Mouse (Mus musculus): Measurements from ENCODE around the gene Dyrk4. TPM values are rescaled to one million over a fixed set of nuclear protein-coding genes. Genes with fewer than 3 reads are reported as not detected.

The Dyrk4 gene
- polyA plus RNA-seq, 1 experiment from 2014 or later, result not detected

- no peak for ATAC-seq (ENCODE audit: low FRiP score, low read depth)
- H3K9ac ChIP-seq, result no peak overlapping the region
- H3K4me1 ChIP-seq (replicated peaks), result no peaks in the 10 kb centered on the region
- H3K4me3 ChIP-seq, result no peak overlapping the region
- H3K9me3 ChIP-seq, result no peaks in the 10 kb centered on the region
- H3K4me2 ChIP-seq, result no peak overlapping the region
- WGBS, result 84% methylated on average over 2 of the region's 2 CpGs
- 0 out of 2 replicates have a peak, but pooled peaks cover 5% of the 10 kb centered on the region for H3K36me3 ChIP-seq
- H3K27ac ChIP-seq (replicated peaks), result no peak overlapping the region
- H3K27me3 ChIP-seq, result no peaks in the 10 kb centered on the region
Measured at GRCm38 (mm10) chr6:126932896-126933295, 11.3 kb upstream of the Dyrk4 start.

- Histone ChIP-seq H3K36me3 (no peaks in the 10 kb centered on the region), H3K4me2 (no peak overlapping the region), H3K9ac (no peak overlapping the region), H3K9me3 (no peaks in the 10 kb centered on the region), H3K4me1 (replicated peaks) (no peaks in the 10 kb centered on the region), H3K27me3 (no peaks in the 10 kb centered on the region), H3K4me3 (no peak overlapping the region), H3K27ac (replicated peaks) (no peak overlapping the region)
- ATAC-seq (ENCODE audit: low FRiP score, low read depth), result no peak
- 86% methylated on average over 5 of the region's 5 CpGs for WGBS
Measured at GRCm38 (mm10) chr6:126914928-126915327, 6.7 kb downstream of the Dyrk4 start.

GRCm38 (mm10) chr6:126910727-126911126, 10.9 kb downstream of the Dyrk4 start:
- Histone ChIP-seq H3K9me3 (no peaks in the 10 kb centered on the region), H3K27ac (replicated peaks) (no peak overlapping the region), H3K9ac (no peak overlapping the region), H3K36me3 (no peaks in the 10 kb centered on the region), H3K4me1 (replicated peaks) (no peaks in the 10 kb centered on the region), H3K4me2 (no peak overlapping the region), H3K4me3 (no peak overlapping the region), H3K27me3 (no peaks in the 10 kb centered on the region)
- 84% methylated on average over 4 of the region's 4 CpGs for WGBS
- ATAC-seq (ENCODE audit: low FRiP score, low read depth), result no peak

- Histone ChIP-seq H3K4me1 (replicated peaks) (no peaks in the 10 kb centered on the region), H3K9me3 (no peaks in the 10 kb centered on the region), H3K9ac (no peak overlapping the region), H3K36me3 (no peaks in the 10 kb centered on the region), H3K4me2 (no peak overlapping the region), H3K27ac (replicated peaks) (no peak overlapping the region), H3K4me3 (no peak overlapping the region), H3K27me3 (no peaks in the 10 kb centered on the region)
- WGBS, result 59% methylated on average over 3 of the region's 3 CpGs
- ATAC-seq (ENCODE audit: low FRiP score, low read depth), result no peak
Measured at GRCm38 (mm10) chr6:126907876-126908275, 13.8 kb downstream of the Dyrk4 start.

- 73% methylated on average over 4 of the region's 5 CpGs for WGBS
- no peak overlapping the region for H3K9ac ChIP-seq
- H3K27me3 ChIP-seq, result no peaks in the 10 kb centered on the region
- H3K36me3 ChIP-seq, result no peaks in the 10 kb centered on the region
- ATAC-seq (ENCODE audit: low FRiP score, low read depth), result no peak
- H3K4me2 ChIP-seq, result no peak overlapping the region
- no peak overlapping the region for H3K4me3 ChIP-seq
- H3K9me3 ChIP-seq, result no peaks in the 10 kb centered on the region
- no peak overlapping the region for H3K27ac ChIP-seq (replicated peaks)
- no peaks in the 10 kb centered on the region for H3K4me1 ChIP-seq (replicated peaks)
Measured at GRCm38 (mm10) chr6:126907378-126907777, 14.3 kb downstream of the Dyrk4 start.

GRCm38 (mm10) chr6:126877118-126877517, 44.5 kb downstream of the Dyrk4 start:
- ATAC-seq (ENCODE audit: low FRiP score, low read depth), result no peak
- H3K9me3 ChIP-seq, result no peaks in the 10 kb centered on the region
- 87% methylated on average over 8 of the region's 8 CpGs for WGBS
- H3K36me3 ChIP-seq, result no peaks in the 10 kb centered on the region
- no peak overlapping the region for H3K4me2 ChIP-seq
- H3K27ac ChIP-seq (replicated peaks), result no peak overlapping the region
- H3K4me3 ChIP-seq, result no peak overlapping the region
- no peaks in the 10 kb centered on the region for H3K27me3 ChIP-seq
- no peaks in the 10 kb centered on the region for H3K4me1 ChIP-seq (replicated peaks)
- H3K9ac ChIP-seq, result no peak overlapping the region

- Histone ChIP-seq H3K4me3 (no peak within 1 kb of the TSS), H3K4me2 (no peak within 1 kb of the TSS), H3K9me3 (no peaks in the 10 kb centered on the region), H3K27ac (replicated peaks) (no peak within 1 kb of the TSS), H3K27me3 (no peaks in the 10 kb centered on the region), H3K4me1 (replicated peaks) (peaks cover 10% of the 10 kb centered on the region), H3K9ac (no peak within 1 kb of the TSS), H3K36me3 (no peaks in the 10 kb centered on the region)
- no peak for ATAC-seq (ENCODE audit: low FRiP score, low read depth)
Measured at GRCm38 (mm10) chr6:126852881-126853280, 68.8 kb downstream of the Dyrk4 start, which contains the start of gene Akap3. Gene Akap3 (plus strand): TSS chr6:126853098.

GRCm38 (mm10) chr6:126848712-126849704, 72.6 kb downstream of the Dyrk4 start, which contains the start of gene Ndufa9:
Gene Ndufa9 (minus strand): TSS chr6:126849136.
- H3K36me3 ChIP-seq, result peaks cover 5% of the 10 kb centered on the region
- peak within 1 kb of the TSS; percentile 72 for H3K4me3 ChIP-seq
- H3K27me3 ChIP-seq, result no peaks in the 10 kb centered on the region
- peak; percentile 91 for ATAC-seq (ENCODE audit: low FRiP score, low read depth)
- 6% methylated on average over 46 of the region's 46 CpGs for WGBS
- H3K9me3 ChIP-seq, result no peaks in the 10 kb centered on the region
- peak within 1 kb of the TSS; percentile 73 for H3K4me2 ChIP-seq
- peaks cover 19% of the 10 kb centered on the region for H3K4me1 ChIP-seq (replicated peaks)
- H3K9ac ChIP-seq, result peak within 1 kb of the TSS; percentile 71
- H3K27ac ChIP-seq (replicated peaks), result peak within 1 kb of the TSS; percentile 83

GRCm38 (mm10) chr6:126836628-126837027, 85.0 kb downstream of the Dyrk4 start:
- Histone ChIP-seq H3K4me3 (no peak overlapping the region), H3K4me1 (replicated peaks) (no peaks in the 10 kb centered on the region), H3K9me3 (no peaks in the 10 kb centered on the region), H3K36me3 (peaks cover 92% of the 10 kb centered on the region), H3K27ac (replicated peaks) (no peak overlapping the region), H3K4me2 (no peak overlapping the region), H3K9ac (no peak overlapping the region), H3K27me3 (no peaks in the 10 kb centered on the region)
- ATAC-seq (ENCODE audit: low FRiP score, low read depth), result no peak
- WGBS, result 90% methylated on average over 8 of the region's 8 CpGs

Other genes with a start within 250 kb of the Dyrk4 start
- gene Kcna6, start 181.2 kb downstream of the Dyrk4 start, polyA plus RNA-seq (2015; fragmentation: Nextera tagmentation; extraction: Ambion mirVana), result 22.3 and 24.4 TPM in 2 replicates
- gene Ndufa9, start 72.7 kb downstream of the Dyrk4 start, polyA plus RNA-seq (2015; fragmentation: Nextera tagmentation; extraction: Ambion mirVana), result 185 and 194 TPM in 2 replicates
- 0.07 TPM in 1 of 2 replicates, not detected in the other for gene Akap3, start 68.7 kb downstream of the Dyrk4 start, polyA plus RNA-seq (2015; fragmentation: Nextera tagmentation; extraction: Ambion mirVana)
- gene Rad51ap1, start 17.7 kb upstream of the Dyrk4 start, polyA plus RNA-seq (2015; fragmentation: Nextera tagmentation; extraction: Ambion mirVana), result 13.8 and 17.4 TPM in 2 replicates
- gene D6Wsu163e, start 18.1 kb upstream of the Dyrk4 start, polyA plus RNA-seq (2015; fragmentation: Nextera tagmentation; extraction: Ambion mirVana), result 30.1 and 31.3 TPM in 2 replicates
- gene Fgf6, start 93.7 kb upstream of the Dyrk4 start, polyA plus RNA-seq (2015; fragmentation: Nextera tagmentation; extraction: Ambion mirVana), result 0.04 TPM in 1 of 2 replicates, not detected in the other
- gene Fgf23, start 151.1 kb upstream of the Dyrk4 start, polyA plus RNA-seq (2015; fragmentation: Nextera tagmentation; extraction: Ambion mirVana), result 0.14 and 0.29 TPM in 2 replicates
- gene Tigar, start 187.7 kb upstream of the Dyrk4 start, polyA plus RNA-seq (2015; fragmentation: Nextera tagmentation; extraction: Ambion mirVana), result 6.1 and 8.5 TPM in 2 replicates
- gene Ccnd2, start 230.4 kb upstream of the Dyrk4 start, polyA plus RNA-seq (2015; fragmentation: Nextera tagmentation; extraction: Ambion mirVana), result 288 and 507 TPM in 2 replicates